Mouse (Mus musculus) liver, embryonic 15.5 days (tissue): Measurements from ENCODE around the gene Gm14409. TPM values are rescaled to one million over a fixed set of nuclear protein-coding genes. Genes with fewer than 3 reads are reported as not detected.
"Not testable (repeated sequence)": the region's sequence is repeated elsewhere in the genome, so short reads cannot be mapped to it uniquely, and the experiment has no call there.

ENCODE experiments used
- ATAC-seq: fragments of 200-750 bp; cut with Nextera tagmentation; 2 replicates; pipeline ENCODE4 v1.8.0; 2017; ENCODE audit warnings: moderate number of reproducible peaks, mild to moderate bottlenecking, moderate library complexity; ENCODE audit not compliant: insufficient read depth
- H3K27ac ChIP-seq: fragments of 300-500 bp; sonication (generic); replicated peaks from 2 replicates; pipeline ENCODE4 v1.5.1; 2015; ENCODE audit warnings: mild to moderate bottlenecking, inconsistent platforms
- H3K27me3 ChIP-seq: fragments of 300-500 bp; sonication (generic); 2 replicates; pipeline ENCODE4 v1.6.1; 2015; ENCODE audit warnings: mild to moderate bottlenecking, inconsistent platforms
- H3K36me3 ChIP-seq: fragments of 300-500 bp; sonication (generic); replicated peaks from 2 replicates; pipeline ENCODE4 v1.6.1; 2015; ENCODE audit warnings: moderate library complexity, mild to moderate bottlenecking, inconsistent platforms
- H3K4me1 ChIP-seq: fragments of 300-500 bp; sonication (generic); replicated peaks from 2 replicates; pipeline ENCODE4 v1.6.1; 2015; ENCODE audit warnings: inconsistent platforms
- H3K4me2 ChIP-seq: fragments of 300-500 bp; sonication (generic); 2 replicates; pipeline ENCODE4 v1.6.1; 2015; ENCODE audit warnings: moderate library complexity, mild to moderate bottlenecking, inconsistent platforms
- H3K4me3 ChIP-seq: fragments of 300-500 bp; sonication (generic); replicated peaks from 2 replicates; pipeline ENCODE4 v1.5.1; 2015; ENCODE audit warnings: mild to moderate bottlenecking, inconsistent platforms
- H3K9ac ChIP-seq: fragments of 300-500 bp; sonication (generic); 2 replicates; pipeline ENCODE4 v1.6.1; 2015; ENCODE audit warnings: moderate library complexity, mild to moderate bottlenecking, inconsistent platforms
- H3K9me3 ChIP-seq: fragments of 300-500 bp; sonication (generic); replicated peaks from 2 replicates; pipeline ENCODE4 v1.6.1; 2016; ENCODE audit warnings: inconsistent platforms
- WGBS: fragments of 180-500 bp; shearing (Covaris S2); methylation state at CpG from one replicate; pipeline ENCODE4 v1.1.7; 2015; ENCODE audit warnings: mixed read lengths; ENCODE audit not compliant: insufficient replicate concordance; 5-methylcytosine and 5-hydroxymethylcytosine counted together
- polyA plus RNA-seq: library from polyadenylated mRNA; unstranded; fragments of >200 nt; fragmentation: Nextera tagmentation; extraction: Ambion mirVana; gene quantifications from 2 replicates; pipeline ENCODE4 v1.2.1, GENCODE M21; 2015

Gm14409 gene
- polyA plus RNA-seq, result not detected in 2 replicates

DNA sequence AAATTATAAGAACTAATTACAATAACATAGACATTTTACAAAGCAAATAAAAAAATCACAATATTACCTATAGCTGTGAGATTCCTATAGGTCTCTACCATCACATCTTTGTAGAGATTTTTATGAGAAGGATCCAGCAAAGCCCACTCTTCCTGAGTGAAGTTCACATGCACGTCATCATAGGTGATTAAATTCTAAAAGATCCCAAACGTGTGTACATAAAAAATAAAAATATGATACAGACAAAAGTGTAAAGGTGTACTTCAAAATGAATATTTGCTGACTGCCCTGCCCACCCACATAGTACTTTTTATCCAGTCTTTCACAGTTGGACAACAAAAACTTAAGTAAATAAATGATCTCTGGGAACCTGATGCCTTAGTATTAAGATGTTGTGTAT lies at the start of gene Gm14409:
Gene Gm14409, minus strand, starts transcription at position 101 of the 400 bp plus-strand sequence.
- H3K4me3 ChIP-seq, H3K4me2 ChIP-seq, H3K4me1 ChIP-seq, H3K27ac ChIP-seq, H3K27me3 ChIP-seq, H3K9ac ChIP-seq, ATAC-seq, H3K36me3 ChIP-seq, H3K9me3 ChIP-seq: not testable (repeated sequence)
- no CpG with 5 or more reads among the region's 2 CpGs for WGBS

DNA sequence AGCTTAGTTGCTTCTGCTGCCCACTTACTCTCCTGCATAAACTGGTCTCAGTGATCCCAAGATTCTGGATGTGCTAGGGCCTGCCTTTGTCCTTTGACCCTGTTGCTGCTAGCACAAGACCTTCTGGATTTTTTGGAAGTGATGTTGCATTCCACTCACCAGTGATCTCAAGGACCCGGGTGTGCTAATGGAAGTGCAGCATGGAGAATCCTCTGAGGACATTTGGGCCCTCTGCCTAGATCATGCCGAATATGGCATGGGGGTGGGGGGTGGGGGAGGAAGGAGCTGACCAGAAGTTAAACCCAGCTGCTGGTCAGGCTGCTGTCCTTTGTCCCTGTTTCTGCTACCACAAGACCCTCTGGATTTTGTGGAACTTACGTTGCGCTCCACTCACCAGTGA lies 42.8 kb upstream of the Gm14409 start:
- H3K27me3 ChIP-seq, H3K4me2 ChIP-seq, H3K4me1 ChIP-seq, H3K36me3 ChIP-seq, H3K27ac ChIP-seq, ATAC-seq, H3K9ac ChIP-seq, H3K4me3 ChIP-seq, H3K9me3 ChIP-seq: not testable (repeated sequence)
- 63% methylated on average over 4 of the region's 4 CpGs for WGBS

DNA sequence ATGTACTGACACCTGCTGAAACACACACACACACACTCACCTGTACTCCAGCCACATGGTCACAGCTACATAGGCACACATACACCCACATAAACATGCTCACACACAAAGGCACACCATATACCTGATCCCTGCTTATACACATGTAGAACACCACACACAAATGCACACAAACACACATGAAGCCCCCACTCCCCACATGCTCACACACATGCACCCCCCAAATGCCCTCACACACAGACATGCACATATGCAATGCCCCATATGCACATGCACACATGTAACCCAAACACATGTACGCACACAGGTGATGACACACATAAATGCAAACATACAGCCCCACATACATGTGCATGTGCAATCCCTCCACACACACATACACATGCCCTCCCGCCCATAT lies 38.1 kb upstream of the Gm14409 start:
- H3K9ac ChIP-seq, H3K27me3 ChIP-seq, H3K36me3 ChIP-seq, ATAC-seq, H3K27ac ChIP-seq, H3K4me3 ChIP-seq, H3K4me1 ChIP-seq, H3K4me2 ChIP-seq, H3K9me3 ChIP-seq: not testable (repeated sequence)
- WGBS, result no CpG with 5 or more reads among the region's 2 CpGs

DNA sequence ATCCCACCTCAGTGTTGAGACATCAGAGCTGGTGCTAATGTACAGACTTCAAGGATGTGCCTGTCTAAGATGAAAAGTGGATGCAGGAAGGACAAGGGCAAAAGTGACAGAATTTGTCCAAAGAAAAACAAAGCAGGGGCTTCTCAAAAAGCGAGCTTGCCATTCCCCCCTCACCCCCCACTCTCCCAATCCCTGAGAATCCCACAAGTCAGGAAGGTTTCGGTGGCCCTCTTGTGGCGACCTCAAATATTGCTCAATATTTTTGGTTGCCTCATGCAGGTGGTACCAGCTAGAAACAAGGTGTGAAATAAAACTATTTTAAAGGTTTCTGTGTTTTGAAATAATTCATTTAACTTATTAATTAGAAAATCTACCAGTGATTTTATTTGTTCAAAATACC lies 16.9 kb upstream of the Gm14409 start:
- H3K4me3 ChIP-seq, H3K4me1 ChIP-seq, H3K4me2 ChIP-seq, H3K36me3 ChIP-seq, H3K27me3 ChIP-seq, H3K27ac ChIP-seq, H3K9me3 ChIP-seq, H3K9ac ChIP-seq, ATAC-seq: not testable (repeated sequence)
- WGBS, result 19% methylated on average over 3 of the region's 3 CpGs

DNA sequence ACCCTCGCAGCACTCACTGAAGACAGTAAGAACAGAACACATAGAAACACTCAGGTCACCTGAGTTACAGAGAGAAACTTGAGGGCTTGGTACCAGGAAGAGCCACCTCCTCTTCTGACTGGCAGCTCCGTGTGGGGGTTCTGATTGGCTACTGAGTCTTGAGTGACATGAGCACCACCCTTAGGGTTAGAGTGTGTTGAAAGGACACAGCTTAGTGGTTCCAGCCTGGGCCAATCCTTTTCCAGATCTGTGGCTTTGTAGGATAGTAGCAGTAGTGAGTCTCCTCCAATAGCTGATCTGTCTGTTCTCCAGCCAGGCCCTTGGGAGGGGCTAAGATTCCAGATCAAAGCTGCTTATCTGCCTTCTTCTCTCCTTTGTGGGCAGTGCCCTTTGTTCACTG lies 10.9 kb upstream of the Gm14409 start:
- not testable (repeated sequence) for H3K4me2 ChIP-seq, H3K27me3 ChIP-seq, ATAC-seq, H3K27ac ChIP-seq, H3K9ac ChIP-seq, H3K4me3 ChIP-seq, H3K9me3 ChIP-seq, H3K4me1 ChIP-seq, H3K36me3 ChIP-seq
- WGBS, result 54% methylated on average over 2 of the region's 2 CpGs

DNA sequence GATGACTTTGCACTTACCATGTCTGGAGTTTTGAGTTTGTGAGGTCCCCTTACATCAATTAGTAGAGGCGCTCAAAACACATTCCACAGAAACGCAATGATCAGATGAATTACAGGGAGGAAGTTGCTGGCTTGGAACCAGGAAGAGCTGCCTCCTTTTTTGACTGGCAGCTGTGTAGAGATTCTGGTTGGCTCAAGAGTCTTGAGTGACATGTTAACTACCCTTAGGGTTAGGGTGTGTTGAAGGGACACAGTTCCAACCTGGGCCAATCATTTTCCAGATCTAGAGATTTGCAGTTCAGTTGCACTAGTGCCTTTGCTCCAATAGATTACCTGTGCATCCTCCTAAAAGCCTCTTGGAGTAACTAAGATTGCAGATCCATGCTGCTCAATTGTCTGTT lies 5.4 kb upstream of the Gm14409 start:
- H3K4me3 ChIP-seq, H3K4me1 ChIP-seq, H3K9me3 ChIP-seq, H3K27me3 ChIP-seq, H3K9ac ChIP-seq, H3K4me2 ChIP-seq, H3K36me3 ChIP-seq, ATAC-seq, H3K27ac ChIP-seq: not testable (repeated sequence)
- 67% methylated on average over 2 of the region's 2 CpGs for WGBS

DNA sequence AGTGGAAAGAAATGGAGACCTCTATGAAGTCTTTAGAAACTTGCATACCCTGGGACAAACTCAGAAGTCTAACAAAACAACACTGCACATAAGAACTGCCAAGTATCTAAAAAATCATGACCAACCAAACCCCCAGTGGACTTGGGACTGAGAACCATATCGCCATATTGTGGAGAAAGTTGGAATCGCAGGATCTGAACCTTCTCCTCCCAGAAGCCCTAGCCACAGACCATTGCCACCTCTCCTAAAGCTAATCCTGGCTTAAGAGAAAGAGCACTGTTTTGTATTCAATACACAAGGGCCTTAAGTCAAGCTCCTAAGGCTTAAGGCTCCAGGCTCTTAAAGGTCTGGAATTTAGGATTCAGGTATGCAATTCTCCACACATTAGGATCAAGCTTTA lies 19.4 kb downstream of the Gm14409 start:
- not testable (repeated sequence) for H3K4me3 ChIP-seq, H3K4me2 ChIP-seq, ATAC-seq, H3K27ac ChIP-seq, H3K27me3 ChIP-seq, H3K9ac ChIP-seq, H3K9me3 ChIP-seq, H3K36me3 ChIP-seq, H3K4me1 ChIP-seq
- WGBS, result 67% methylated on average over 2 of the region's 2 CpGs

DNA sequence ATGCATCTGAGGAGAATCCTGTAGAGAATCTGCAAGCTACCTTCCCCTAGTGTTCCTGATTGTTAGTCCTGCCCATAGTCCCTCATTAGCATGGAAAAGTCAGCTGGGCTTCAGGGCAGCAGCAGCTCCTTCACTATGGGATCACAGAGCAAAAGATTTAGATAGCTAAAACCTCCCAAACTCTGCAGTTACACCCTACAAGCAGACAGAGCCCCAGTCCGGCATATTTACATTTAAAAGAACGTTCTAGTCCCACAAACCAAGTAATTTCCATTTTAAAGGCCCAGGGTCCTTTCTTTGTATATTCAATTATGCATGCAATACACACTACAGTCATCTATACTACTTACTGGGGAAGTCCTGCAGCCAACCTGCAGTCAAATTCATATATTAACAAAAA lies 36.4 kb downstream of the Gm14409 start:
- WGBS, result 40% methylated on average over 2 of the region's 2 CpGs
- not testable (repeated sequence) for ATAC-seq

More for the DNA sequence above, 36.4 kb downstream of the Gm14409 start:
- not testable (repeated sequence) for H3K4me3 ChIP-seq, H3K27ac ChIP-seq, H3K27me3 ChIP-seq, H3K9me3 ChIP-seq, H3K4me1 ChIP-seq, H3K9ac ChIP-seq, H3K36me3 ChIP-seq, H3K4me2 ChIP-seq

Other genes starting within 250 kb of the Gm14409 start
- not detected in 2 replicates for gene Gm14401, start 192.7 kb downstream of the Gm14409 start, polyA plus RNA-seq
- gene Gm14410, start 60.6 kb downstream of the Gm14409 start, polyA plus RNA-seq, result 3.8 and 4.2 TPM in 2 replicates
- gene Gm14412, start 57.3 kb upstream of the Gm14409 start, polyA plus RNA-seq, result 0.09 TPM in 1 of 2 replicates, not detected in the other
- 1.0 and 1.1 TPM in 2 replicates for gene Gm14418, start 131.3 kb upstream of the Gm14409 start, polyA plus RNA-seq
- 1.8 and 3.0 TPM in 2 replicates for gene Zfp970, start 197.7 kb upstream of the Gm14409 start, polyA plus RNA-seq
- gene Gm14403, start 231.2 kb upstream of the Gm14409 start, polyA plus RNA-seq, result 1.5 and 2.2 TPM in 2 replicates